Mouse (Mus musculus) E14TG2a.4 (cell line): ENCODE measurements around the gene Plcxd2.

Experiments
- H3K27me3 ChIP-seq: 2 replicates; pipeline ENCODE4 v1.6.1; 2014; ENCODE audit warnings: low read length, control low read depth; ENCODE audit not compliant: insufficient read depth
- H3K36me3 ChIP-seq: 2 replicates; pipeline ENCODE4 v1.6.1; 2014; ENCODE audit warnings: low read length, control low read depth; ENCODE audit not compliant: insufficient read depth
- H3K4me1 ChIP-seq: replicated peaks from 2 replicates; pipeline ENCODE4 v1.6.1; 2014; ENCODE audit warnings: low read depth, low read length, control low read depth
- H3K4me3 ChIP-seq: replicated peaks from 2 replicates; pipeline ENCODE4 v1.5.1; 2014; ENCODE audit warnings: mild to moderate bottlenecking, low read length
- H3K9me3 ChIP-seq: 2 replicates; pipeline ENCODE4 v1.6.1; 2014; ENCODE audit warnings: low read length, control low read depth
- CTCF ChIP-seq: conservative IDR thresholded peaks from 2 replicates; pipeline ENCODE4 v1.5.1; 2014; ENCODE audit warnings: low read length
- NANOG ChIP-seq: IDR thresholded peaks from 2 replicates; pipeline ENCODE4 v1.6.1; 2014; ENCODE audit warnings: borderline replicate concordance, low read length, mixed read lengths
- POU5F1 ChIP-seq: IDR thresholded peaks from 2 replicates; pipeline ENCODE4 v1.6.1; 2014; ENCODE audit warnings: low read length, borderline replicate concordance

Gene Plcxd2

GRCm38 (mm10) chr16:45973959-45974686 lies 35.9 kb downstream of the Plcxd2 start:
- Histone ChIP-seq H3K36me3 (no peaks in the 10 kb centered on the region), H3K27me3 (no peaks in the 10 kb centered on the region), H3K4me3 (no peak overlapping the region), H3K9me3 (no peaks in the 10 kb centered on the region), H3K4me1 (no peaks in the 10 kb centered on the region)
- TF ChIP-seq NANOG (no peak), CTCF (0 out of 2 replicates have a peak, but pooled peaks have one; percentile 8)

GRCm38 (mm10) chr16:45970187-45970586 lies 39.8 kb downstream of the Plcxd2 start:
- H3K27me3 ChIP-seq, result no peaks in the 10 kb centered on the region
- H3K4me3 ChIP-seq, result no peak overlapping the region
- TF ChIP-seq POU5F1 (no peak), NANOG (no peak), CTCF (no peak)
- no peaks in the 10 kb centered on the region for H3K9me3 ChIP-seq
- no peaks in the 10 kb centered on the region for H3K4me1 ChIP-seq
- H3K36me3 ChIP-seq, result no peaks in the 10 kb centered on the region

GRCm38 (mm10) chr16:45968716-45969115 lies 41.3 kb downstream of the Plcxd2 start:
- H3K36me3 ChIP-seq, result no peaks in the 10 kb centered on the region
- TF ChIP-seq POU5F1 (no peak), NANOG (no peak), CTCF (no peak)
- H3K4me1 ChIP-seq, result no peaks in the 10 kb centered on the region
- H3K4me3 ChIP-seq, result no peak overlapping the region
- H3K9me3 ChIP-seq, result no peaks in the 10 kb centered on the region
- H3K27me3 ChIP-seq, result no peaks in the 10 kb centered on the region

GRCm38 (mm10) chr16:45967471-45967870 lies 42.5 kb downstream of the Plcxd2 start:
- H3K27me3 ChIP-seq, result no peaks in the 10 kb centered on the region
- no peaks in the 10 kb centered on the region for H3K4me1 ChIP-seq
- no peaks in the 10 kb centered on the region for H3K36me3 ChIP-seq
- no peaks in the 10 kb centered on the region for H3K9me3 ChIP-seq
- TF ChIP-seq POU5F1 (no peak), NANOG (no peak), CTCF (peak; percentile 74)
- no peak overlapping the region for H3K4me3 ChIP-seq

- no peaks in the 10 kb centered on the region for H3K36me3 ChIP-seq
- H3K4me3 ChIP-seq, result no peak overlapping the region
- TF ChIP-seq CTCF (no peak), NANOG (no peak), POU5F1 (no peak)
- H3K9me3 ChIP-seq, result no peaks in the 10 kb centered on the region
- H3K27me3 ChIP-seq, result no peaks in the 10 kb centered on the region
- no peaks in the 10 kb centered on the region for H3K4me1 ChIP-seq
Measured at GRCm38 (mm10) chr16:45966604-45967003, 43.4 kb downstream of the Plcxd2 start.

GRCm38 (mm10) chr16:45964777-45965176 lies 45.2 kb downstream of the Plcxd2 start:
- H3K4me1 ChIP-seq, result no peaks in the 10 kb centered on the region
- H3K9me3 ChIP-seq, result no peaks in the 10 kb centered on the region
- H3K27me3 ChIP-seq, result no peaks in the 10 kb centered on the region
- no peak overlapping the region for H3K4me3 ChIP-seq
- no peaks in the 10 kb centered on the region for H3K36me3 ChIP-seq
- TF ChIP-seq CTCF (no peak), POU5F1 (no peak), NANOG (no peak)

- no peak overlapping the region for H3K4me3 ChIP-seq
- no peaks in the 10 kb centered on the region for H3K4me1 ChIP-seq
- no peaks in the 10 kb centered on the region for H3K36me3 ChIP-seq
- H3K27me3 ChIP-seq, result no peaks in the 10 kb centered on the region
- H3K9me3 ChIP-seq, result no peaks in the 10 kb centered on the region
- TF ChIP-seq CTCF, result no peak
Measured at GRCm38 (mm10) chr16:45963837-45964236, 46.2 kb downstream of the Plcxd2 start.

GRCm38 (mm10) chr16:45963088-45963487 lies 46.9 kb downstream of the Plcxd2 start:
- H3K4me3 ChIP-seq, result no peak overlapping the region
- H3K9me3 ChIP-seq, result no peaks in the 10 kb centered on the region
- H3K36me3 ChIP-seq, result no peaks in the 10 kb centered on the region
- H3K27me3 ChIP-seq, result no peaks in the 10 kb centered on the region
- no peaks in the 10 kb centered on the region for H3K4me1 ChIP-seq
- TF ChIP-seq POU5F1, result no peak
- TF ChIP-seq CTCF, result no peak
- no peak for TF ChIP-seq NANOG

- H3K4me3 ChIP-seq, result no peak overlapping the region
- no peaks in the 10 kb centered on the region for H3K36me3 ChIP-seq
- no peaks in the 10 kb centered on the region for H3K4me1 ChIP-seq
- no peaks in the 10 kb centered on the region for H3K27me3 ChIP-seq
- TF ChIP-seq POU5F1, result no peak
- no peak for TF ChIP-seq CTCF
- no peak for TF ChIP-seq NANOG
- H3K9me3 ChIP-seq, result no peaks in the 10 kb centered on the region
Measured at GRCm38 (mm10) chr16:45960978-45961377, 49.0 kb downstream of the Plcxd2 start.
